Mouse (Mus musculus) CD4-positive, CD25-positive, alpha-beta regulatory T cell (primary cell): ENCODE measurements around the gene Pecr. TPM values are rescaled to one million over a fixed set of nuclear protein-coding genes. Genes with fewer than 3 reads are reported as not detected.

Experiments used
- polyA plus RNA-seq: library from polyadenylated mRNA; unstranded; fragments of 100-300 nt; shearing (Covaris generic); gene quantifications from one replicate; pipeline ENCODE4 v1.2.1, GENCODE M21; 2017

The Pecr gene
- polyA plus RNA-seq: 6.7 TPM

GRCm38 (mm10) chr1:72283992-72284485 lies at the start of gene Pecr, which contains the start of gene Tmem169:
Gene Pecr (minus strand): TSS chr1:72284314.
Gene Tmem169 (plus strand): TSS chr1:72284369.

GRCm38 (mm10) chr1:72307317-72307798 lies 23.2 kb upstream of the Pecr start, which contains the start of gene Xrcc5:
Gene Xrcc5 (plus strand): TSS chr1:72307421.

GRCm38 (mm10) chr1:72211701-72212699 lies 72.1 kb downstream of the Pecr start, which contains the start of gene Mreg:
Gene Mreg (minus strand): TSS chr1:72212307.

Other genes with a start within 250 kb of the Pecr start
- 0.28 TPM for gene Mreg, start 72.0 kb downstream of the Pecr start, polyA plus RNA-seq
- not detected for gene Tmem169, start 55 bp upstream of the Pecr start, polyA plus RNA-seq
- gene Xrcc5, start 23.1 kb upstream of the Pecr start, polyA plus RNA-seq: 37.7 TPM